Mouse (Mus musculus) Patski (cell line): Measurements from ENCODE around the gene Srgap1. TPM values are rescaled to one million over a fixed set of nuclear protein-coding genes. Genes with fewer than 3 reads are reported as not detected.
"Not testable (repeated sequence)": the region's sequence is repeated elsewhere in the genome, so short reads cannot be mapped to it uniquely, and the experiment has no call there.

Experiments
- ATAC-seq: fragments of 100-300 bp; one replicate; pipeline ENCODE4 v1.8.0; 2021
- CTCF ChIA-PET: fragments of 350-600 bp; sonication (Branson Sonifier 250); formaldehyde crosslinking; loops from one replicate; lab custom pipeline; 2022; ENCODE audit warnings: inconsistent platforms; lab: Charles Lee
- POLR2A ChIA-PET: fragments of 350-600 bp; sonication (Branson Sonifier 250); formaldehyde crosslinking; loops from one replicate; lab custom pipeline; 2022; ENCODE audit warnings: antibody characterized with exemption, inconsistent platforms; lab: Charles Lee
- DNase-seq: peaks from one replicate; pipeline ENCODE4 v3.0.0-alpha.2; 2011; ENCODE audit warnings: low read depth, low spot score
- H3K27me3 ChIP-seq: fragments of 371-371 bp; one replicate; pipeline ENCODE4 v1.5.1; 2021
- CTCF ChIP-seq: fragments of 100-300 bp; IDR thresholded peaks from one replicate; pipeline ENCODE4 v1.5.1; 2021
- in situ Hi-C: fragments of 300-500 bp; cut with MboI; formaldehyde crosslinking; loops from 3 replicates; pipeline ENCODE4 v1.11.1; 2018; ENCODE audit warnings: low pct_unique_long_range_greater_than_20kb, mixed read lengths
- polyA plus RNA-seq: library from polyadenylated mRNA; unstranded; gene quantifications from one replicate; pipeline ENCODE4 v1.2.3, GENCODE M21; 2021

Gene Srgap1
- polyA plus RNA-seq, 1 experiment from 2014 or later: 17.4 TPM

GRCm38 (mm10) chr10:121770624-121771577 is 276.2 kb downstream of the Srgap1 start:
- TF ChIP-seq CTCF: peak; percentile 63
- in situ Hi-C loops: no loop called here
- ATAC-seq (no peak), DNase-seq (no peak)
- ChIA-PET CTCF (interaction anchor here (0.9 to 2.3 kb wide), 5 partner anchors 16 to 281 kb away, joined by 3 to 7 read pairs (median 4); no protein-coding TSS in a partner anchor), POLR2A (interaction anchor here (0.7 kb wide), 1 partner anchor 30 kb away, joined by 3 read pairs; no protein-coding TSS in a partner anchor)
- peaks cover 3% of the 10 kb centered on the region for H3K27me3 ChIP-seq

DNA sequence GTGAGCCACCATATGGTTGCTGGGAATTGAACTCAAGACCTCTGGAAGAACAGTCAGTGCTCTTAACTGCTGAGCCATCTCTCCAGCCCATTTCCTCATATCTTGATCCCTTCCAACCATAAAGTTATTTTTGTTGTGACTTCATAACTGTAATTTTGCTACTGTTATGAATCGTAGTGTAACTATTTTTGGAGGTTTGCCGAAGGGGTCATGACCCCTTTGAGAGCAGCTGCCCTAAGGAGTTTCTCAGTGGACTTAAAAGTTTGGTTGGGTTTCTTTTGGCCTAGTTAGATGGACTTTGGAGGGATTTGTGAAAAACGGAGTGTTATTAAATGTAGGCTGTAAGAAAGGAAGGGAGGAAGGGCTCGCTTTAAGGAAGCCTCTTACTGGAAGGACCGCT is 277.4 kb downstream of the Srgap1 start:
- no peak for ATAC-seq
- TF ChIP-seq CTCF: no peak
- ChIA-PET CTCF (interaction anchor here (1.3 to 2.3 kb wide), 4 partner anchors 19 to 285 kb away, joined by 4 to 7 read pairs (median 4); no protein-coding TSS in a partner anchor), POLR2A (no interaction called here)
- peaks cover 3% of the 10 kb centered on the region for H3K27me3 ChIP-seq
- DNase-seq: no peak
- in situ Hi-C loops: no loop called here

DNA sequence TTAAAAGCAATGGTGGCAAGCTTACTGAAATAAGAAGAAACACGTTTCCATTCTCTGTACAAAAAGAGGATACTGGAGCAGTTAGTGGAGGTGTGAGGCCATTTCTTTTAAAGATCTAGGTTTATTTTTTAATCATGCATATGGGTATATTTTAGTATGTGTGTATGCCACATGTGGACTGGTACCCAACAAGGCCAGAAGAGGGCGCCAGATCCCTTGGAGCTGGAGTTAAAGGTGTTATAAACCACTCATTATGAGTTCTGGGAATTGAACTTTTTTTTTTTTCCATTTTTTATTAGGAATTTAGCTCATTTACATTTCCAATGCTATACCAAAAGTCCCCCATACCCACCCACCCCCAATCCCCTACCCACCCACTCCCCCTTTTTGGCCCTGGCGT is 279.8 kb downstream of the Srgap1 start:
- DNase-seq, POLR2A ChIA-PET, H3K27me3 ChIP-seq, ATAC-seq, in situ Hi-C loops: not testable (repeated sequence)
- CTCF ChIA-PET: interaction anchor here (0.7 to 3.0 kb wide), 7 partner anchors 10 to 285 kb away, joined by 3 to 13 read pairs (median 3); no protein-coding TSS in a partner anchor
- peak; percentile 61 for TF ChIP-seq CTCF

DNA sequence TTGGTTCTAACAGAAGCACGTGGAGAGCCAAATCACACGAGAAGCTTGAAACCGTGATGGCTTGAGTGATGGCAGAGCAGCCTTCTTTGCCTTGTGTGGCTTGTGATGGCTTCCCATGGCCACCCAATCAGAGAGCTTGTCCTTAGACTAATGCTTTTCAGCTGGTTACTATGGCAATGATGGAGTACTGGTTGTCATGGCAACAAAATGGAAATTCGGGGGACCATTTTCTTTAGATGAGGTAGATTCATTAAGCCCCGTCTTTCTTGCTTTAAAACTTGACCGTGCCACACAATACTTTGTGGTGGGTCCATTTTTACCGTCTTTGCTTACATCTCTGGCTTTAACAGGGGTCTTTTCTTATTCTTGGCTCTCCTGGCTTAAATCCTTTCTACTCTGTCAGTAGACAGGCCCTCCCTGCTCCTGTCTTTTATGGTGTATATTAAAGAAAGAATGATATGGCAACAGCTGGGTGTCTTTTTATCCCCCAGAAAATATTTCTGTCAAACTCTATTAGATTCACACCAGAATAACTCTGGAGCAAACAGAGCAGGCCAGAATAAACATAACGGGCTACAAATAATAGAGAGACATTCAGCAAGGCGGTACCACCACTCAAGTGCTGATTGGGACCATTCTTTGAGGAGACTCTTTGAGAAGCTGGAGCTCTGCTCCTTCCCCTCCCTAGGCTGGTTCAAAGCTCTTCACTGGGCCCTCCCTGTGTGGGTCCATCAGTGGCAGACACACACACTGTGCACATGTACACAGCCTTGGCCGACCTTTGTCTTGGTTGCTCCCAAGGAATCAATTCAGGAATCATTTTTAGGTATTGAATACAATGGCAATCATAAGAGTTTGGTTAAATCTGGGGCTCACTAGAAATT is 281.7 kb downstream of the Srgap1 start:
- DNase-seq (no peak), ATAC-seq (no peak)
- no peak for TF ChIP-seq CTCF
- H3K27me3 ChIP-seq: peaks cover 3% of the 10 kb centered on the region
- in situ Hi-C loops: no loop called here
- ChIA-PET CTCF (interaction anchor here (1.4 to 3.0 kb wide), 3 partner anchors 62 to 287 kb away, joined by 3 to 13 read pairs (median 6); no protein-coding TSS in a partner anchor), POLR2A (interaction anchor here (1.1 kb wide), 1 partner anchor 10 kb away, joined by 3 read pairs; no protein-coding TSS in a partner anchor)

DNA sequence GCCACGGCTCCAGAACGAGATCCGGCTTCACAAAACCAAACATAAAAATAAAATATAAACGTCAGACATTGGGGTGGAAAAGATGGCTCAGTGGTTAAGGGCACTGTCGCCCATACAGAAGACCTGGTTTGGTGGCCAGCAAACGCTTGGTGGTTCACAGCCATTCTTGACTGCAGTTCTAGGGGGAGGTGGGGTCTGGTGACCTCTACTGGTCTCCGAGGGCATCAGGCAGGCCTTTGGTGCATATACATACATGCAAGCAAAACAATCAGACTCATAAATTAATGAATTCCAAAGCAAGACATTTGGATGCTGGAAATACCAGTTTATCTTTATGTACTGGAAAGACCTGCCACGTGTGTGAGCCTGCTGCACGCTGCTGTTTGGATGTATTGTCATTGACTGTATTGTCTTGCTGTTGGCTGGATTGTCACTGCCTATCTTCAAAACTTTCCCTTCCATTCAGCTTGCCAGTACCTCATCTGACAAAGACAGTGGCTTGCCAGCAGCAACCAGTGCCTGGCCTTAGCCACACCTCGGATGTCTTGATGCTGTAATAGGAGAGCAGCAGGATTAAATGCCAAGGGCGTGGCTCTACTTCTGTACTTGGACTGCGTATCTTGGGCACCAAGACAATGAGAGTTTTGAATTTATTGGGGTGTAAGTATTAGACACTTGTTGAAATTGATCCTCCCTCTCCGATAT is 282.5 kb downstream of the Srgap1 start:
- no peak for TF ChIP-seq CTCF
- in situ Hi-C loops: loop anchor here (5.0 kb wide), 2 partner anchors 68 to 288 kb away; no protein-coding TSS in a partner anchor
- DNase-seq (no peak), ATAC-seq (no peak)
- CTCF ChIA-PET: interaction anchor here (1.9 to 3.0 kb wide), 2 partner anchors 282 to 288 kb away, joined by 6 to 13 read pairs; no protein-coding TSS in a partner anchor
- POLR2A ChIA-PET: interaction anchor here (1.1 kb wide), 1 partner anchor 10 kb away, joined by 3 read pairs; no protein-coding TSS in a partner anchor
- H3K27me3 ChIP-seq: peaks cover 3% of the 10 kb centered on the region

- TF ChIP-seq CTCF: no peak
- ChIA-PET CTCF (interaction anchor here (0.8 kb wide), 1 partner anchor 10 kb away, joined by 3 read pairs; no protein-coding TSS in a partner anchor), POLR2A (no interaction called here)
- peaks cover 3% of the 10 kb centered on the region for H3K27me3 ChIP-seq
- in situ Hi-C loops: loop anchor here (5.0 kb wide), 2 partner anchors 69 to 289 kb away; no protein-coding TSS in a partner anchor
- ATAC-seq: no peak
- no peak for DNase-seq
Measured at GRCm38 (mm10) chr10:121763191-121763590, 283.9 kb downstream of the Srgap1 start.

DNA sequence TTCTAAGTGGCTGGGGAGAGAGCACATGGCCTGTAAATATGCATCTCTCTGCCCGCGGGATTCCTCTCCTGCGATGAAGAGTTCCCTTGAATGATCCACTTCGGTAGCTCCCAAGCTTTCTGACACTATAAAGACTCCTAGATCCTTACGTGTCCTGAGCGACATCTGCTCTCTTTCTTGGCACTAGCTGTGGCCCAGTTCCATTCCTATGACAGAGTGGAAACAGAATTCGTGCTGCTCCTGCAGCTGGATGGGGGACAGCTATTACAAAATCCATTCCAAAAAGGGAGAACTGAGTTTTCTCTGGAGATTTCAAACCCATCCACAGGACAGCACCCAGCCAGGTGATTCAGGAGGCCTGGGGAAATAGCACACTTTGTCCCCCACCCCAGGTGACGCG is 285.0 kb downstream of the Srgap1 start:
- ATAC-seq: no peak
- ChIA-PET CTCF (no interaction called here), POLR2A (no interaction called here)
- no peak for DNase-seq
- in situ Hi-C loops: loop anchor here (5.0 kb wide), 2 partner anchors 70 to 290 kb away; no protein-coding TSS in a partner anchor
- no peak for TF ChIP-seq CTCF
- H3K27me3 ChIP-seq: peaks cover 3% of the 10 kb centered on the region

DNA sequence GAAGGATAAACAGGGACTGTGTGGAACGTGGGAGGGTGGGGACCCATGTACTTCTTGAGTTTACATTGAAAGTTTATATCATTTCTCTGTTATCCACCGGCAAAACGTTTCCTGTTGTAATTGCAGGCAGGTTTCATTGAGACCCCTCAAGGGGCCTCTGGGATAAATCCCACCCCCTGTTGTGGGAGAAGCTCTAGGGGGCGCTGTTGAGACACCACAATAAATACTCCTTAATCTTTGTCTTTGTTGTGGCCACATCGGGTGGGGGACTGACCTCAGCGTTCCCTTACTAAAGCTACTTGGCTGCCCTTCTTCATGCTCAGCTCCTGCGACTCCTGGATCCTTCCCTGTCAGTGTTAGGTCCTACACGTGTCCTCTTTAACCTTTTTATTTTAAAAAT is 288.0 kb downstream of the Srgap1 start:
- DNase-seq: no peak
- TF ChIP-seq CTCF: peak; percentile 54
- ATAC-seq: no peak
- in situ Hi-C loops: no loop called here
- CTCF ChIA-PET: interaction anchor here (1.1 to 4.0 kb wide), 2 partner anchors 30 to 294 kb away, joined by 4 to 17 read pairs; no protein-coding TSS in a partner anchor
- H3K27me3 ChIP-seq: no peaks in the 10 kb centered on the region
- POLR2A ChIA-PET: interaction anchor here (0.9 kb wide), 1 partner anchor 31 kb away, joined by 4 read pairs; no protein-coding TSS in a partner anchor

GRCm38 (mm10) chr10:121756677-121757076 is 290.4 kb downstream of the Srgap1 start:
- in situ Hi-C loops: no loop called here
- no peaks in the 10 kb centered on the region for H3K27me3 ChIP-seq
- ChIA-PET CTCF (interaction anchor here (1.1 to 1.3 kb wide), 2 partner anchors 10 to 295 kb away, joined by 4 to 5 read pairs; no protein-coding TSS in a partner anchor), POLR2A (no interaction called here)
- TF ChIP-seq CTCF: no peak
- DNase-seq (no peak), ATAC-seq (no peak)
